Mouse (Mus musculus) kidney, adult 11 months (tissue): ENCODE measurements around the gene Cphx3.
"Not testable (repeated sequence)": the region's sequence is repeated elsewhere in the genome, so short reads cannot be mapped to it uniquely, and the experiment has no call there.

ENCODE experiments used
- DNase-seq: peaks from one replicate; pipeline ENCODE4 v3.0.0; 2022

The Cphx3 gene

DNA sequence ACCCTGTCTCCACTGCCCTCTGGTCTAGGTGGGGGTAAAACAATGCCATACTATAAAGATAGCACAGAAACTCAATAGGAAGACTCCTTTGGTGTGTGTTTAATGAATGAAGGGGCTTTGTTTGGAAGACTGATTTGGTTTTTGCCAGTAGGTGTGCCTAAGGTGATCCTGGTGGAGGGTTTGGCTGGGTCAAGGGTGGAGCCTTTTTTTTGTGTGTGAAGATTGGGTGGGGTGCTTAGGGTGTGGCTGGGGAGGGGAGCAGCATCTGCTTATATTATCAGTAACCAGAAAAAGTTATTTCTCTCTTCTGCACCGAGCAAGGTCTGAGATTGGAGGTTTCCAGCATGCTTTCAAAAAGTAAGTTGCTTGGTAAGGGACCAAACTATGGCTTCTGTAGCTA is at the start of gene Cphx3:
Cphx3 (plus strand) TSS at position 301 of the 400 bp plus-strand sequence.
- not testable (repeated sequence) for DNase-seq

DNA sequence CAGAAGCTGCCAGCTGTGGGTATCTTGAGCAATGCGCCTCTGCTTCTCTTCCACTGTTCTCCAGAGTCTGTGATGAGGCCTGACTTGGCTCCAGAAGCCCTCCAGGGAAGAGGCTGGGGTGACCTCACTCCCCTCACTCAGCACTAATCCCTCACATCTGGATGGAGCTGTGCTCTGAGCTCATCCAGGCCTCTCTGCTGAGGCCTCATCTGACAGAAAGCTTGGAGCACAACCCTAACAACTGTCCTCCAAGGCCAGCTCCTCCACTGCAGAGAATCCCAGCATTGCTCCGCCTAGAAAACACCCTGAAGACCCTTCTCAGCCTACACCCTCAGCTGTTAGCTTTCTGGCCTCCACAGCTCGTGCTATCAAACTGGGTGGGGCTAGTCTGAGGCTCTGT is 47.7 kb upstream of the Cphx3 start:
- DNase-seq = not testable (repeated sequence)

DNA sequence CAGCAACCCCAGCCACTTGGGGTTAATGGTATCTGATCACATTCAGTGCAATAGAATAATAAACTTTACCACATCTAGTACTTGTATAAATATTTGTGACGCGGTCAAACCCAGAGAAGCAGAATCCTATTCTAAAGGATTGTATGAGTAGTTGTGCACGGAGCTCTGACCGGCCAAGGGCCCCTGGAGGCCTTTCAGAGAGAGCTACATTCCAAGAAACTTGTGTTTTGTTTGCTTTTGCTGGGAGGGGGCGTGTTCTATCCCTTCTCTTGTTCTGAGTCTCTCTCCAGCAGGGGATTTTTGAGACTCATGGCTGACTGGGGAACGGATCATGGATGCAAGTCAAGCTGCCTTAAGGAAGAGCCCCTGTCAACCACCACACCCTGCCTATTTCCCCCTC is 46.7 kb upstream of the Cphx3 start:
- DNase-seq = not testable (repeated sequence)

DNA sequence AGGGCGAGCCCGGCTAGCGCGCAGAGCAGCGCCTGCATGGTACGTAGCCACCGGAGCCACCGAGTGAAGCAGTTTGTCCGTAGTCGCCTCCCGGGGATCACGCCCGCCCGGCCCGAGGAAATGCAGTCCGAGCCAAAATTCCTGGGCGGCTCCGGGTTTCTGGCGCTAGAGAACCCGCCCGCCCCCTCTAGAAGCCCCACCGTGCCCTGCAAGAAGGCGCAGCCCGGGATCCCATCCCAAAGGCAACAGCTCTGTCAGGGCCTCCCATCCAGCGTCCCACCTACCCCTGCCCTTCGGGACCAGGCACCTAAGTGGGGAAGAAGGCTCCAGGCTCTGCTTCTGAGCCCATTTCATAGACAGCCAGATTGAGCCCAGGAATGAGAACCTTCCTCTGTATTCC is 39.5 kb upstream of the Cphx3 start, which contains the start of gene Gm9780:
Gm9780 (minus strand) TSS at position 101 of the 400 bp plus-strand sequence.
- not testable (repeated sequence) for DNase-seq

DNA sequence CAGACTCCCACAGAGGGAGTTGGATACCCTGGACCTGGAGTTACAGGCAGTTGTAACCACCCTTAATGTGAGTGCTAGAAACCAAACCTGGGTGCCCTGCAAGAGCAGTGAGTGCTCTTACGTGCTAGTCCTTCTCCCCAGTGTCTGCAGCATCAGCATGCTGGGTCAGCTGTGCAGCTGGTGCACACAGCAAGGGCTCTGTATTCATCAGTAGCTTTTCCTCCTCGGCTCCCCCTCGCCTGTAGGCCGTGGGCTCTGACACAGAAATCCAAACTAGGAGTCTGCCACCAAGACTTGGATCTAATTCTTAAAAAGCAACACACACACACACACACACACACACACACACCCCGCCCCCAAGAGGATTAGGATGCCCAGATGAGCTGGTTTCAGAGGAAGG is 37.1 kb upstream of the Cphx3 start:
- not testable (repeated sequence) for DNase-seq

DNA sequence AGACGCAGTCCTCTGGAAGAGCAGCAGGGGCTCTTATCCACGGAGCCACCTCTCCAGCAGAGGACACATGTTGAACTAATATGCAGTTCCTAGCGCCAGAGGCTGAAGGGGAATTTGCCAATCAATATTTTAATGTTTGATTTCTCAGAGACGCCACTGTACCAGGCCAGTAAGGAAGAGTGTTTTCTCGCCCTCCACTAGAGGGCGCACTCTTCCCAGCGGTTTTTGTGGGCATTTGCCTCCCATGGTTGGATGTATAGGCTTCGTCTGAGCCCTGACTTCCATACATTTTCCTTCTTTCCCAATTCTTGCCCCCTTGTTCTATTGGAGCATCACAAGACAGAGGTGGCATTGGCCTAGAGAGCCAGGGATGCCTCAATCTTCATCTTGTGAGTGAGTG is 35.1 kb upstream of the Cphx3 start:
- DNase-seq = not testable (repeated sequence)

DNA sequence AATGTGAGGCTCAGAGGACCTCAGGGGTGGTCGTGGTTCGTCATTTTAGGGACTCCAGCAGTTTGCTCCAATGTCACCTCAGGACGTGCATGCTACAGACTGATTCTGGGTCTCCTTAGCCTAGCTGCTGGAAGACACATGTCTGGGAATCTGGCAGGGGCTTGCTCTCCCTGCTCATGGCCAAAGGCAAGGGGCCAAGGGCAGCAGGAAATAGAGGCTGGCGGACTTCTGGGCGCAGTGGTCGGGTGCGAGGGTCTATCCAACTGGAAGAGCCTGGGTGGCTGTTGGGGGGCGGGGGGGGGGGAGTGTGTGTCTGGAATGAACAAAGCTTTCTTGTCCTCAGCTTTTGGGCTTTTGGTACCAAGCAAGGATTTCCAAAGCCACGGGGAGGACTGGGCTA is 33.3 kb upstream of the Cphx3 start:
- not testable (repeated sequence) for DNase-seq

DNA sequence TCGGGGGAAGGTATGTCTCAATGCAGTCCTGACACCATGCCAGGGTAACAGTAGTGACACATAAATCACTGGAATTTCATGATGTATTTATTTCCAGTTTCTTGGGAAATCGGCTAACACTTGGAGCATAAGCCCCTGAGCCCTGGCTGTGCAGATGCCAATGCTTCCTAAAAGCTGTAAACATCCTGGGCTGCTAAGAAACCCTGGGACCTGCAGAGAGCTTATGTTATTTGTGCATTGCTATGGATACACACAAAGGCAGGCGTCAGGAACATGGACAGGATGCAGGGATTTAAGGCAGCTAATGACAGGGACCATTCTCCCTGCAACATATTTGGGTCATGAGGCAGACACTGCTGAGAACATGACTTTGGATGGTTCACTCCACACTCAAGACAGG is 23.9 kb upstream of the Cphx3 start:
- not testable (repeated sequence) for DNase-seq

DNA sequence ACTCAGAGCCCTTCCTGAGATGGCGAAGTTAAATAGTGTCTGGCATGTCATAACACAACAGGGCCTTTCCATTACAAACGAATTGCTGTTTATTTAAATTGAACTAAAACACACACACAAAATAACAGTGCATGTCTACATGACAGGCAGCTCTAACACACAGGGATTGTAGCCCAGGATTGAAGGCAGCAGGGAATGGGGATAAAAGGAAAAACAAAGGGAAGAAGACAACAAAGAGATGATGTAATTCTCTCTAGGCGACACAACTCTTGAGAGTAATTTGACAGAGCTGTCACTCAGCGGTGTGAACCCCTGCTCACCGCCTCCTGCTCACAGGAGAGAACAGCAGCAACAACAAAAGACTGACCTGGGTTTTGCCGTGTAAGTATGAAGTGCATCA is 22.7 kb upstream of the Cphx3 start:
- not testable (repeated sequence) for DNase-seq

DNA sequence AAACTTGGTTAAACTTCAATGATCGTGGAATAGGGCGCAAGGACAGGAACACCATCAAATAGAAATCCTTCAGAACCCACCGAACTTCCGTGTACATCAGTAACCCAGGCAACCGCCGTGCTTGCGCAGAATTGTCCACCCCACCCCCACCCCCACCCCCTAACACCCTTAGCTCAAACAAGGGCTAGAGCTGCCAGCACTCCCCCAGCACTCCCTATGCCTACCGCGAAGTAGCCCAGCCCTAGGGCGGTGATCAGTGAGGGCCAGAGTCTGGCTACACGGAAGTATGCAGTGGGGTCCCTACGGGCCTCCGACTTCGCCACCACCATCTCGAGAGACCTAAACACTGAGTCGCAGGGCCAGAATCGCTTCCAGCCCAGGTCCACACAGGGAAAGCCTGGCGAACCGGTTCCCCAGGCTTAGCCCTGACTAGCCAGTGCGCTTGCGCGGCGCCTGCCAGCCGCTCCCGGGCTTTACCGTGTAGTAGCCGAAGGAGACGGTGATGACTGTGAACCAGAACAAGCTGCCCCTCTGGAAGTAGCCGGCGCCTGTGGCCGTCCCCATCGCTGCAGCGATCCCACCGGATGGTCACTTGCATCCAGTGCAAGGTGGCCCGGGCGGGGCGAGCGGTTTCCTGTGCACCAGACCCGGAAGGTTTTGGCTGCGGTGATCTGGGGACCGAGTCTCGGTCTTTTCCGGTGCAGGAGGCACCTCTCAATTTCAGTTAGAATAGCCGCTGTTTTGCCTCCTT is 15.3 kb upstream of the Cphx3 start:
- not testable (repeated sequence) for DNase-seq

DNA sequence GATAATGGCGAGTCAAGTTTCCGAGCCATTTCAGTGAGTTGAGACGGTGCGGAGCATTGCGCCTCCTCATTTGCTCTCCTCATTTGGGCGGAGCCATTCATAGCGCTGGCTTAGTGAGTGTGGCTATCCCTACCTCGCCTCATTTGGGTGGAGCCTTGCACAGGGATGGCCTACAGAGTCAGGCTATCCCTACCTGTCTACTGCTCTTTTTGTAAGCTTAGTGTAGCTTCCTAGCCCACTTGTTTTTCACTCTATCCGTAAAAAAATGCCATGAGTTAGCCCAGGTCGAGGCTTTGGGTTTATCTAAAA is 14.8 kb upstream of the Cphx3 start, which contains the start of gene Tmem254c:
Tmem254c (minus strand) TSS at position 31 of the 309 bp plus-strand sequence.
- not testable (repeated sequence) for DNase-seq

DNA sequence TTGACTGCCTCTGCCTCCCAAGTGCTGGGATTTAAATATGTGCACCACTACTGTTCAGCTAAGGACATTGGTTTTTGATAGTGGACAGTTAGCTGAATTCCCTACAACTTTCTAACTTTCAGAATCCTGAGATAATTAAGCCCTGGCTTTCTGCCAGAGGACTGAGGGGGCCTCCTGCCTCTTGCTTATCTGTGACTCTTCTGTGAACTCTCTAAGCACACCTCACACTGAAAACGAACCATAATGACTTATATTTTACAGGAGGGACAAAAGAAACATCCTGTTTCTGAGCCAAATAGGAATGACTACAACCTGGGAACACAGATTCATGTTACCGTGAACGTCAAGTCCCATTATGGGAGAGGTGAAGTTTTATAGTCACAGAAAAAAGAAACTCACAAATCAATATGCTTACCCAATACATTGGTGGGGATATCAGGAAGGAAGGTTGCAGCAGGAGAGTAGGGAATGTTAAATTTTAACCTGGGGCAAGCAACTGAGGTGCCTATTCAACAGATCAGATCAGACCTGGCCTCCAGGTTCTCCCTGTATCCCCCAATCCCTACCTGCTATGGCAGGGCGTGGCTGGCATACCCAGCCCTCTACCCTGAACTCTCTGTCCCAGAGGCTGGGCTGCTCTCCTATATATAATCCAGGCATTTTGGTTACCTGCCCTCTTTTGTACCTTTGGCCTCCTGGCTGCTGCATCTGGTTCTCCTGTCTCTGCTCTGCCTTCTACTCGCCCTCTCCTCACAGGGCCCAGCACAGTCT is 5.3 kb upstream of the Cphx3 start:
- not testable (repeated sequence) for DNase-seq

DNA sequence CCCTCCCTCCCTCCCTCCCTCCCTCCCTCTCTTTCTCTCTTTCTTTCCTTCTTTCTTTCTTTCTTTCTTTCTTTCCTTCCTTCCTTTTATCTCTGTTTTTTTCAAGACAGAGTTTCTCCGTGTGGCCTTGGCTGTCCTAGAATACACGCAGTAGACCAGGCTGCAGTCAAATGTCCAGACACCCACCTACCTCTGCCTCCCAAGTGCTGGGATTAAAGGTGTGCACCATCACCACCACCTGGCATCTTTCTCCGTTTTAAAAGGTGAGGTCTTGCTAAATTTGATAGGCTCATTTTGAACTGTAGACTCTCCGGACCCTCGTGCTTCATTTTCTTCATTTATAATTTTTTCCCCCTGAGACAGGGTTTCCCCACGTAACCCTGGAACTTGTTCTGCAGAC is 881 bp upstream of the Cphx3 start, which contains the start of gene Cphx2:
Cphx2 (plus strand) TSS at position 301 of the 400 bp plus-strand sequence.
- DNase-seq = not testable (repeated sequence)

DNA sequence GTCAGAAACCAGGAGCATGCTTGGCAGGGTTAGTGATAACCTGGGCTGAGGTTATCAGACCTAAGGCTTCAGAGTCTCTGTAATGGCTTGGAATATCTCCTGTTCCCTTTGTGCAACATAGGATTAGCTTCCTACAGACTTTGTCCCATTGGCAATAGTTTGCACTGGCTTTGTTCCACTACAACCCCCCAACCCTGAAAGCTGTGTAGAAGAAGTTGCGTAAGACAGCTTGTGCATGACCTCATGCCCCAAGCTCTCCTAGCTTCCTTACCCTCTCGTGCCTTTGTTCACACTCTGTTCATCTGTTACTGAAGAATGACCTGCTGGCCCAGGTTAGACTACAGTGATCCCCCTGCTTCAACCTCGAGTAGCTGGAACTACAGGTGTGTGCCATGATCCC is 15.5 kb downstream of the Cphx3 start:
- DNase-seq = not testable (repeated sequence)

DNA sequence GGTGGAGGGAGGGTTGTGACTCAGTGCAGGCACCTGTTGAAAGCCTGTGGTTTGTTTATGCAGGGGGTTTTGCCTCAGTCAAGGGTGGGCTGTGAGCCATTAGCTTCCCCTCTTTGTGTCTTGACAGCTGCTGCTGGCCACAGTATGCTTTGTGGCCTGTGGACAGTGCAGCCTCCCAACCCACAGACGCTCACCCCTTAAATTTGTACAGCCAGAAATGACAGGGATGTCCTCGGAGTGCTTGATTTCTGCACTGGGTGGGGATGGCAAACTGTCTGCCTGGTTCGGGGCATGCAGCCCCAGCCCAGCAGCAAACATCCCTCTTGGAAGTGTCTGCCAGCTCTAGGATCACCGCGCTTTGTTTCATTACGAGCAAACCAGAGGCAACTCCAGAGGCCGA is 36.1 kb downstream of the Cphx3 start, which contains the start of gene Duxbl2:
Duxbl2 (plus strand) TSS at position 200 of the 400 bp plus-strand sequence.
- not testable (repeated sequence) for DNase-seq

DNA sequence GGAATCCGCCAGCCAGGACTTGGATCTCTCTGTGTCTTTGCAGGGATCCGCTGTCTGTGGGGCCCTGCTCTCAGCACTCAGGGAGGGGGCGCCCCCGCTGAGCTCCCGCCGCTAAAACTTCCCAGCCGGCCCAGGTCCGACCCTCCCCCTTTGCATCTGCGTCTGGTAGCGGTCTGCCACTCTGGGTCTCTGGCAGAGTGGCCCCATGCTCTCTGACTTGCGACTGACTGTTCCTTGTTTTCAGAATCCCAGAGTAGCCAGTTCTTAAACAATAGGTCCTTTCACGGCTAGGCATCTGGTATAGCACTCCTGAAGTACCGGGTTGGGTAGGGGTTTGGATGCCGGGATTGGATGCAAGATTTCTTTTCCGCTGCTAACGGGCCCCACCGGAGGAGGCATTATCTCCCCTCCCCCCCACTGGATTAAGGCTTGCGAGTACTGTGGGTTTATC is 36.5 kb downstream of the Cphx3 start:
- DNase-seq = not testable (repeated sequence)

DNA sequence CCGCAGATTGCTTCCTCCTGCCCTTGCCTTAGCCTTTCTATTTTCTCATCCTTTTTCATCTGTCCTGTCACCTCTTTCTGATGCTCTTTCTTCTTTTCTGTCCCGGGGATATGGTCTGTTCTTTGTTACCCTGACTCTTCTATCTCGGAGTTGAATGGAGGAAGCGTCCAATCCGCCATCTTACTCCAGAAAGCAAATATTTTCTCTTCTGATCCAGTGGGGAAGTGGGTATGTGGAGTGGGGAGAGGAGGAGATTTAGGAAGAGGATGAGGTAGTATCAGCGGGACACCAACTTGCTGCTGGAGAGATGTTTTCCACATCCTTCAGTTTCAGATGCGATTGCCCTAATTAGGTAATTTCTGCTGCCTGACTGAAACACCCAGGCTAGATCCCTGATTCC is 37.0 kb downstream of the Cphx3 start:
- not testable (repeated sequence) for DNase-seq

DNA sequence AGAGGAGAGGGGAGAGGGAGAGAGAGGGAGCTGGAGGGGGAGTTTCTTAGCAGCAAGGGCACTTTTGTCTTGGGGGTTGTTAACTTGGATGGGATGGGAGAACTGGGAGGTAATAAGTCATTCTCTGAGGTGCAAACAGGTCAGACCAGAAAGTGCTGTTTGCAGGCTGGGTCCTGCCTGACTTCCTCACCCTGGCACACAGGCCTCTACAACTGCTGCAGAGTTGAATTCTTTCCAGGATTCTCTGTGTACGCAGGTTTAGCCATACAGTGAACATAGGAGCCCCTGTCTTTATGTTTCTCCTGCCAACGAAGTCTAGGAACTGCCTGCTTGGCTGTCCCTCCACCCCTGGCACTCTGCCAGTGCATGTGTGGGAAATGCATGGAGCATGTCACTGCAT is 65.0 kb downstream of the Cphx3 start:
- DNase-seq = not testable (repeated sequence)

DNA sequence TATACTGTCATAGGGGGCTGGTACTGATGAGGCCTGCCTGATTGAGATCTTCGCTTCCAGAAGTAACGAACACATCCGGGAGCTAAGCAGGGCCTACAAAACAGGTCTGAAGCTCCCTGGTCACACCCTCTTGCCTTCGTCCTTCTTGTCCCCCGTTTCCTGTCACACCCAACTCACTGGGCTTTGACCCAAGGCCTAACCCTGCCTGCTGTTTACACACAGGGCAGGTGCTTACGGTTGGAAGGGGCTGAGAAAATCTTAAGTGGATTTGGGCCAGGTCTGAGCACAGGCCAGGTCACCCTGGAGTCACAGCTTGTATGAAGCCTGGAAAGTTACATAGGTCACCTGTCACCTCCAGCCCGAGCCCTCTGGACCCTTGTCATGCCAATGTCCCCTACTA is 73.9 kb downstream of the Cphx3 start:
- DNase-seq = not testable (repeated sequence)

DNA sequence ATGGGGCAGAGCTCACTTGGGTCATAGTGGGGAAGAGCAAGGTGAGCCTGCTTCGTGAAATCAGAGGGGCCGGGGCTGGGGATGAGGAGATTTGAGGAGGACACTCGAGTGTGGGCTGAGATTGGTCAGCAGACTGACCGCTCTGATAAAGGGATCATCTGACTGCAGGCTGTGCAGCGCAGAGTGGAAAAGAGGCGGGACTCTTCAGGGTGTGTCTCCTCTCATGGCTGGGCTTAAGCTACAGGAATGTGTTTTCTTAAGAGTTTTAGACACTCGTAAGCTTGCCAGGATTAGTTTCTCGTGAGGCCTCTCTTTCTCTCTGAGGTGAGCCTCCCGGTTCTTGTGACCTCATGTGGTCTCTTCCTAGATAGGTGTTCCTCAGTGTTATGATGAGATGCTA is 79.1 kb downstream of the Cphx3 start:
- not testable (repeated sequence) for DNase-seq

DNA sequence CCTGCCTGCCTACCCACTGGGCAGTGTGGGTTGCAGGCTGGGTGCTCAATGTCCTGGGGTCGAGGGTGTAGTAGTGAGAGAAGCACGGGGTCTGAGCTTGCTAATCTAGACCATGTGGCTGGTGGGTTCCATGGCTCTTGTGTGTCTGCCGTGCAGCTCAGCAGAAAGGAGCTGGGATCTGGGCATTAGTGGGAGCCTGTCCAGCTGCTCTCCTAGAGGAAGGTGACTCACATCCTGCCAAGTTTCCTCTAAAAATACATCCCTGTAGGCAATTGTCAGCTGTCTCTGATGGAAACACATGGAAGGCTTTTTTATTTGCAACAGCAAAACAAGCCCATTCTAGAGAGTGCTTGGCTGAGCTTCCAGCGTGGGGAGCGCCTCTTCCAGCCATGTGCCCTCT is 80.3 kb downstream of the Cphx3 start:
- DNase-seq = not testable (repeated sequence)

DNA sequence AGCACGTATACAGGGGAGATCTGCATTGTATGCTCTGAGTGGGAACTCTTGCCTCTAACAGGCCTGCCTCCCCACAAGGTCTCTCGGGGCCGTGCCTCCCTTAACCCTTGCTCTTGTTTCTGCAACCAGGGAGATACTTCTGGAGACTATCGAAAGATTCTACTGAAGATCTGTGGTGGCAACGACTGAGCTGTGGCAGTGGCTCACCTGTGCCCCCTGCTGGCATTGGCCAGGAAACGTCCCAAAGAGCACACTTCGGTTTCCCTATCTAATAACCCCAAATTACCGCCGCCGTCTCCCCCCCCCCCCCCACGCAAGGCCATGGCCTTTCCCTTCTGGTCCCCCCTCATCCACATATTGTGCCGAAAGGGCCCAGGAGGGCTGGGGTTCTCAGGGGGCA is 83.2 kb downstream of the Cphx3 start:
- DNase-seq = not testable (repeated sequence)

DNA sequence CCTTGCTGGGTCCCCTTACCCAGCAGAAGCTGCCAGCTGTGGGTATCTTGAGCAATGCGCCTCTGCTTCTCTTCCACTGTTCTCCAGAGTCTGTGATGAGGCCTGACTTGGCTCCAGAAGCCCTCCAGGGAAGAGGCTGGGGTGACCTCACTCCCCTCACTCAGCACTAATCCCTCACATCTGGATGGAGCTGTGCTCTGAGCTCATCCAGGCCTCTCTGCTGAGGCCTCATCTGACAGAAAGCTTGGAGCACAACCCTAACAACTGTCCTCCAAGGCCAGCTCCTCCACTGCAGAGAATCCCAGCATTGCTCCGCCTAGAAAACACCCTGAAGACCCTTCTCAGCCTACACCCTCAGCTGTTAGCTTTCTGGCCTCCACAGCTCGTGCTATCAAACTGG is 91.9 kb downstream of the Cphx3 start:
- DNase-seq = not testable (repeated sequence)

DNA sequence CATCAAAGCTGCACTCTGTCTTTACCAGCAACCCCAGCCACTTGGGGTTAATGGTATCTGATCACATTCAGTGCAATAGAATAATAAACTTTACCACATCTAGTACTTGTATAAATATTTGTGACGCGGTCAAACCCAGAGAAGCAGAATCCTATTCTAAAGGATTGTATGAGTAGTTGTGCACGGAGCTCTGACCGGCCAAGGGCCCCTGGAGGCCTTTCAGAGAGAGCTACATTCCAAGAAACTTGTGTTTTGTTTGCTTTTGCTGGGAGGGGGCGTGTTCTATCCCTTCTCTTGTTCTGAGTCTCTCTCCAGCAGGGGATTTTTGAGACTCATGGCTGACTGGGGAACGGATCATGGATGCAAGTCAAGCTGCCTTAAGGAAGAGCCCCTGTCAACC is 92.9 kb downstream of the Cphx3 start:
- not testable (repeated sequence) for DNase-seq
